Mouse (Mus musculus): ENCODE results near the gene Mpl. TPM values are rescaled to one million over a fixed set of nuclear protein-coding genes. Genes with fewer than 3 reads are reported as not detected.

Gene Mpl
- polyA plus RNA-seq, 1 experiment from 2014 or later = 1.1 TPM

DNA sequence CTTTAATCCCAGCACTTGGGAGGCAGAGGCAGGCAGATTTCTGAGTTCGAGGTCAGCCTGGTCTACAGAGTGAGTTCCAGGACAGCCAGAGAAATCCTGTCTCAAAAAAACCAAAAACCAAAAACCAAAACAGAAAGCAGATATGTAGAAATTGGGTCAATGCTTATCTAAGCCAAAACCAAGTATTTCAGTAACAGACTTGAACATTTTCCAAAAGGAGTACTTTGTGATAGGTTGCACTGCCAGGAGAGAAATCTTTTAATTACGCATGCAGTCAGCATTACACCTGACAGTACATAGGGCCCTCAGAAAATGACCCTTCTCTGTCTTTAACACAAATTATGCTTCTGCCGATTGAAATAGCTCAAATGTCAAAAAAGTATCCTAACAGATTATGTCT is 55.9 kb downstream of the Mpl start:
- Histone ChIP-seq H3K9ac (no peak overlapping the region), H3K27me3 (no peaks in the 10 kb centered on the region), H3K27ac (no peak overlapping the region), H3K4me2 (no peak overlapping the region), H3K4me1 (no peaks in the 10 kb centered on the region), H3K9me3 (no peaks in the 10 kb centered on the region), H3K4me3 (no peak overlapping the region), H3K36me3 (peaks cover 85% of the 10 kb centered on the region)
- WGBS = 89% methylated on average over 3 of the region's 3 CpGs
- ATAC-seq (ENCODE audit: insufficient number of reproducible peaks, insufficient read depth, low FRiP score, low TSS enrichment, low read depth) = no peak

DNA sequence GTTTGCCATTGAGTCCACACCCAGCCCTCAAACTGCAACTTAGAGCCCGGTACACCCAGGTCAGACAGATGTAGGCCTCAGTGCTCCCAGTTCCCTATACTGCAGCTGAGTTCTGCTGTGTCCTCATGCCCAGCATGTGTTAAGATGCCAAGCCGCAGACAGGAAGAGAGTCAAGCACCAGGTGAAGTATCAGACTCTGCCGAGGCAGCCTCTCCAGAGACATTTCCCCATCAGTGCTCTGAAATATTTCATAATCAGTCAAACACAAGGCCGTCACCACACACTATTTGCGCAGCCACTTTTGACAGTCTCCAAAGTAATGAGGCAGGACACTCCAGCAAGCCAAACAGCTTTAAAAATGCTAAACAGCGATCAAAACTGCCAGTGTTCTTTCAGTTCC is 58.9 kb downstream of the Mpl start:
- H3K9me3 ChIP-seq = no peaks in the 10 kb centered on the region
- H3K27me3 ChIP-seq = no peaks in the 10 kb centered on the region
- H3K4me3 ChIP-seq = no peak overlapping the region
- no peaks in the 10 kb centered on the region for H3K4me1 ChIP-seq
- ATAC-seq (ENCODE audit: insufficient number of reproducible peaks, insufficient read depth, low FRiP score, low TSS enrichment, low read depth) = no peak
- 95% methylated on average over 6 of the region's 6 CpGs for WGBS
- H3K27ac ChIP-seq = no peak overlapping the region
- peaks cover 98% of the 10 kb centered on the region for H3K36me3 ChIP-seq
- no peak overlapping the region for H3K4me2 ChIP-seq
- no peak overlapping the region for H3K9ac ChIP-seq

DNA sequence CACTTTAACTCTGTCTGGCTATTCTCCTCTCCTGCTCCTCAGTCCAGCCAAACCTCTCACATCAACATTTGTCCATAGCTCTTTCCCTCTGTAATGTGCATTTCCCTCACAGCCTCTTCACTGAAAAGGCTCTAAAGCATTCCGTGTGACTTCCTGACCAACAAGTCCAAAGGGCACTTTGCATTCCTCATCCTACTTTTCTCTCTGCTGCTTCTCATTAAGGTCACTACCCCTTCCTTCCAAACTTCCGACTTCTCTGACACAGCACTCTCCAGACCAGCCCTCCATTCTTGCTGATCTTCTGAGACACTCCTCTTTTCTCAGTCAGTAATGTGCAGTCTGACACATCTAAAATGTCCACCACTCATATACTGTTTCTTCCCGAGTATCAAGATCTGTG is 60.9 kb downstream of the Mpl start:
- Histone ChIP-seq H3K4me1 (no peaks in the 10 kb centered on the region), H3K9me3 (no peaks in the 10 kb centered on the region), H3K36me3 (peaks cover 98% of the 10 kb centered on the region), H3K4me3 (no peak overlapping the region), H3K27me3 (no peaks in the 10 kb centered on the region), H3K27ac (no peak overlapping the region), H3K9ac (no peak overlapping the region), H3K4me2 (no peak overlapping the region)
- ATAC-seq (ENCODE audit: insufficient number of reproducible peaks, insufficient read depth, low FRiP score, low TSS enrichment, low read depth) = no peak
- WGBS = 70% methylated on average over 3 of the region's 3 CpGs

DNA sequence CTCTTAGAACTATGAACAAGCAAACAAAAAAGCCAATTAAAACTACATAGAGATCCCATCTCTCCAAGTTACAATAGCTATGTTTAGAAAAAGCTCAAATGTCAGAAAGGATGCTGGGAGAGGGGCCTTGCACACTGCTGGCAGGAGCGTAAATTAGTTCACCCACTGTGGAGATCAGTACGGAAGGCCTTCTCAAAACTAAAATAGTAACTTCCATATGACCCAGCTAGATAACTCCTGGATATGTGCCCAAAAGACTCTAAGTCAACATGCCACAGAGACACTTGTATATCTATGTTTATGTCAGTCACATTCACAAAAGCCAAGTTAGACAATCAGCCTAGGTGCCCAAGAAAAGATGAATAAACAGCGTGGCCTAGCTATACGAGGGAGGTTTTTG is 62.0 kb downstream of the Mpl start:
- no peak for ATAC-seq (ENCODE audit: insufficient number of reproducible peaks, insufficient read depth, low FRiP score, low TSS enrichment, low read depth)
- Histone ChIP-seq H3K27ac (no peak overlapping the region), H3K36me3 (peaks cover 98% of the 10 kb centered on the region), H3K9me3 (no peaks in the 10 kb centered on the region), H3K4me2 (no peak overlapping the region), H3K4me3 (no peak overlapping the region), H3K4me1 (no peaks in the 10 kb centered on the region), H3K27me3 (no peaks in the 10 kb centered on the region), H3K9ac (no peak overlapping the region)
- WGBS = 92% methylated on average over 4 of the region's 4 CpGs

DNA sequence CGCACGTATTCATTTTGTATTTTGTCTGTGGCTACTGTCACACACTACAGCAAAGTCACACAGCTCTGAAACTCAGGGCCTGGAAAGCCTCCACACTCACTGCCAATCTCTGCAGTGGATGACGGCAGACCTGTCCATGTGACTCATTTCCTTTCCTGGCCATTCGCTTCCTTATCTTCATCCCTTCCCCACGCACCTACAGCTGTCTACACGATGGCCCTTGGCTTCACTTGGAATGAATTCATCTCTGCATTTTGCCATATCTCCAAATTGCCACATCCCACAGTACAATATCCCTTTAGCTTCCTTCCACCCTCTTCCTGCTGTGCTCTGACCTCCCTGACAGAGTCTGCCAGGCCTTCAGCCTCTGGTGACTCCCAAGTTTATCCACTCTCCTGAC is 62.8 kb downstream of the Mpl start:
- WGBS = 88% methylated on average over 6 of the region's 6 CpGs
- no peaks in the 10 kb centered on the region for H3K4me1 ChIP-seq
- H3K4me3 ChIP-seq = no peak overlapping the region
- H3K9ac ChIP-seq = no peak overlapping the region
- H3K27me3 ChIP-seq = no peaks in the 10 kb centered on the region
- no peak for ATAC-seq (ENCODE audit: insufficient number of reproducible peaks, insufficient read depth, low FRiP score, low TSS enrichment, low read depth)
- peaks cover 98% of the 10 kb centered on the region for H3K36me3 ChIP-seq
- H3K27ac ChIP-seq = no peak overlapping the region
- no peak overlapping the region for H3K4me2 ChIP-seq
- H3K9me3 ChIP-seq = no peaks in the 10 kb centered on the region

Other genes starting within 250 kb of the Mpl start
- gene Ptprf, start 166.1 kb downstream of the Mpl start, polyA plus RNA-seq (2015; fragmentation: Nextera tagmentation; extraction: Ambion mirVana) = 79.8 and 88.8 TPM in 2 replicates
- 9.9 and 10.3 TPM in 2 replicates for gene Szt2, start 48.2 kb downstream of the Mpl start, polyA plus RNA-seq (2015; fragmentation: Nextera tagmentation; extraction: Ambion mirVana)
- gene Med8, start 48.2 kb downstream of the Mpl start, polyA plus RNA-seq (2015; fragmentation: Nextera tagmentation; extraction: Ambion mirVana) = 111 and 115 TPM in 2 replicates
- gene Elovl1, start 29.4 kb downstream of the Mpl start, polyA plus RNA-seq (2015; fragmentation: Nextera tagmentation; extraction: Ambion mirVana) = 55.7 and 62.8 TPM in 2 replicates
- 225 and 247 TPM in 2 replicates for gene Cdc20, start 20.2 kb downstream of the Mpl start, polyA plus RNA-seq (2015; fragmentation: Nextera tagmentation; extraction: Ambion mirVana)
- gene Tie1, start 32.5 kb upstream of the Mpl start, polyA plus RNA-seq (2015; fragmentation: Nextera tagmentation; extraction: Ambion mirVana) = 19.4 and 19.6 TPM in 2 replicates
- 4.1 and 5.0 TPM in 2 replicates for gene 2610528J11Rik, start 69.5 kb upstream of the Mpl start, polyA plus RNA-seq (2015; fragmentation: Nextera tagmentation; extraction: Ambion mirVana)
- 2.8 and 3.2 TPM in 2 replicates for gene Tmem125, start 86.5 kb upstream of the Mpl start, polyA plus RNA-seq (2015; fragmentation: Nextera tagmentation; extraction: Ambion mirVana)
- 0.17 and 0.22 TPM in 2 replicates for gene Cfap57, start 163.3 kb upstream of the Mpl start, polyA plus RNA-seq (2015; fragmentation: Nextera tagmentation; extraction: Ambion mirVana)
- 141 and 164 TPM in 2 replicates for gene Ebna1bp2, start 163.3 kb upstream of the Mpl start, polyA plus RNA-seq (2015; fragmentation: Nextera tagmentation; extraction: Ambion mirVana)
- gene Olfr62, start 201.4 kb upstream of the Mpl start, polyA plus RNA-seq (2015; fragmentation: Nextera tagmentation; extraction: Ambion mirVana) = not detected in 2 replicates
- 0.19 and 0.20 TPM in 2 replicates for gene Olfr1342, start 235.2 kb upstream of the Mpl start, polyA plus RNA-seq (2015; fragmentation: Nextera tagmentation; extraction: Ambion mirVana)
- 0.07 TPM in 1 of 2 replicates, not detected in the other for gene Olfr1341, start 246.0 kb upstream of the Mpl start, polyA plus RNA-seq (2015; fragmentation: Nextera tagmentation; extraction: Ambion mirVana)